Comparison of ENCODE assay signal across 10 mouse cellular contexts in the genomic region with DNA sequence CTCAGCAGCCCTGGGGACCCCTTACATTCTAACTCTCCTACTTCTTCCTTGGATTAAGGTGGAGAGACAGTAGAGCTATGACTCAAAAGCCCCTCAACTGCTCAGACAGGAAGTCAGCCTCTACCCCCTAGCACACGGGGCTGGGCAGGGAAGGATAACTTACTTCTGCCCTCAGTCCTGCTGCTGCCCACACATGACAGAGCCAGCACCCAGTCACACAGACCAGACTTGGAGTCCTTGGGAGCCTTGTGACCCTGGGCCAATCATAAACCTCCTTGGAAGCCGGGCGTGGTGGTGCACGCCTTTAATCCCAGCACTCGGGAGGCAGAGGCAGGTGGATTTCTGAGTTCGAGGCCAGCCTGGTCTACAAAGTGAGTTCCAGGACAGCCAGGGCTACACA. TPM values are rescaled to one million over a fixed set of nuclear protein-coding genes. Genes with fewer than 3 reads are reported as not detected.
DNase-seq lines count a peak whose midpoint lies in the region; ATAC-seq and TF ChIP-seq lines count a peak whose summit lies in the region.
"Not testable (repeated sequence)": the region's sequence is repeated elsewhere in the genome, so short reads cannot be mapped to it uniquely, and the experiment has no call there.
"Had no signal": no experiment of that assay in that cellular context is flagged by ENCODE, and none has a peak within 500 bp of the region (broad histone marks: within the 10 kb centered on the region; RNA-seq: fewer than 3 reads in every experiment).

No protein-coding gene starts in this region.

- peaks cover 22% of the 10 kb centered on the region for H3K27me3 ChIP-seq in forebrain, embryonic 10.5 days (ENCODE audit: poor library complexity, severe bottlenecking)
- not testable (repeated sequence) for H3K27me3 ChIP-seq in heart, embryonic 16.5 days (ENCODE audit: control insufficient read depth, insufficient read depth, low read length); lung, postnatal 0 days (replicated peaks; ENCODE audit: insufficient read depth, low read length); myocyte (ENCODE audit: control insufficient read depth, insufficient read depth, insufficient read length)
- peaks cover 17% of the 10 kb centered on the region for H3K27me3 ChIP-seq in kidney, embryonic 15.5 days

- H3K4me2 ChIP-seq in heart, embryonic 16.5 days (ENCODE audit: low read depth, low read length), result peak overlapping the region; percentile 11; the same call in 1 of the 2 replicates
- H3K4me2 ChIP-seq in kidney, embryonic 15.5 days, result peak overlapping the region; percentile 19; the same call in 1 of the 2 replicates
- H3K4me2 ChIP-seq in lung, postnatal 0 days (replicated peaks; ENCODE audit: low read depth, low read length), result peak overlapping the region; percentile 25; the same call in 1 of the 2 replicates
- H3K4me2 ChIP-seq in myocyte (ENCODE audit: low read depth), result peak overlapping the region; percentile 93

- H3K27ac ChIP-seq in forebrain, embryonic 10.5 days; kidney, embryonic 15.5 days; lung, postnatal 0 days (ENCODE audit: low read length): not testable (repeated sequence)
- H3K27ac ChIP-seq in heart, embryonic 16.5 days (ENCODE audit: low read length), result 0 out of 2 replicates have a peak overlapping the region, but pooled peaks have one; percentile 1

- not testable (repeated sequence) for H3K9me3 ChIP-seq in forebrain, embryonic 10.5 days; heart, embryonic 16.5 days (replicated peaks; ENCODE audit: control insufficient read depth, low read length); kidney, embryonic 15.5 days (replicated peaks); lung, postnatal 0 days (ENCODE audit: low read length)

- DNase-seq in adipocyte (ENCODE audit: low spot score), result peak; percentile 37
- DNase-seq in forebrain, embryonic 10.5 days (ENCODE audit: extremely low spot score, low spot score); lung, postnatal 0 days (ENCODE audit: low spot score): not testable (repeated sequence)
- peak; percentile 23 for DNase-seq in gastrocnemius, postnatal 25 days

- H3K79me2 ChIP-seq in myocyte (ENCODE audit: control insufficient read depth, insufficient read depth), result peaks cover 69% of the 10 kb centered on the region

- H3K4me3 ChIP-seq in forebrain, embryonic 10.5 days, result 0 out of 2 replicates have a peak overlapping the region, but pooled peaks have one; percentile 0
- H3K4me3 ChIP-seq in heart, embryonic 16.5 days (ENCODE audit: low read length); kidney, embryonic 15.5 days (replicated peaks); lung, postnatal 0 days (ENCODE audit: low read depth, low read length): not testable (repeated sequence)
- peak overlapping the region; percentile 99 for H3K4me3 ChIP-seq in myocyte

- 92% methylated on average over 6 of the region's 6 CpGs for WGBS in forebrain, embryonic 10.5 days
- WGBS in heart, embryonic 16.5 days, result 76% methylated on average over 6 of the region's 6 CpGs
- WGBS in kidney, embryonic 15.5 days, result 95% methylated on average over 6 of the region's 6 CpGs
- WGBS in lung, postnatal 0 days, result 82% methylated on average over 5 of the region's 6 CpGs

- TF ChIP-seq EP300 in lung, postnatal 0 days (IDR thresholded peaks at IDR 0.05), result not testable (repeated sequence)

- TF ChIP-seq POLR2A in myocyte (IDR thresholded peaks at IDR 0.05; ENCODE audit: insufficient read length, low read depth), result peak; percentile 65

- TF ChIP-seq CTCF in lung, postnatal 0 days (IDR thresholded peaks at IDR 0.05), result not testable (repeated sequence)

- peaks cover 60% of the 10 kb centered on the region for H3K4me1 ChIP-seq in forebrain, embryonic 10.5 days
- peaks cover 42% of the 10 kb centered on the region for H3K4me1 ChIP-seq in heart, embryonic 16.5 days (ENCODE audit: control insufficient read depth, insufficient read depth, low read length)
- H3K4me1 ChIP-seq in kidney, embryonic 15.5 days, result peaks cover 42% of the 10 kb centered on the region
- peaks cover 15% of the 10 kb centered on the region for H3K4me1 ChIP-seq in lung, postnatal 0 days (ENCODE audit: insufficient read depth, low read depth, low read length)

- H3K9ac ChIP-seq in heart, embryonic 16.5 days (ENCODE audit: low read length); kidney, embryonic 15.5 days; lung, postnatal 0 days (replicated peaks; ENCODE audit: low read depth): not testable (repeated sequence)

- ATAC-seq in heart, embryonic 16.5 days (replicated peaks; ENCODE audit: extremely low read depth, insufficient read depth, low FRiP score); kidney, embryonic 15.5 days (replicated peaks; ENCODE audit: low FRiP score); lung, postnatal 0 days: not testable (repeated sequence)

- H3ac ChIP-seq in myocyte (ENCODE audit: control insufficient read depth, insufficient read length), result peak overlapping the region; percentile 31

- H3K36me3 ChIP-seq in forebrain, embryonic 10.5 days (replicated peaks), result peaks cover 12% of the 10 kb centered on the region; the same call in 1 of the 2 replicates
- not testable (repeated sequence) for H3K36me3 ChIP-seq in heart, embryonic 16.5 days (ENCODE audit: control insufficient read depth, insufficient read depth); kidney, embryonic 15.5 days; lung, postnatal 0 days (ENCODE audit: insufficient read depth, low read length); myocyte (ENCODE audit: control insufficient read depth, insufficient read depth)

TF ChIP-seq in myocyte, 11 proteins besides CTCF, POLR2A, EP300 and RAD21:
- peak; percentile 75 for TF ChIP-seq POLR2AphosphoS2 (IDR thresholded peaks at IDR 0.05; ENCODE audit: insufficient read length, low read depth)

RNA-seq across cellular contexts. Expression of a gene that starts 3.0 kb away (rescaled TPM):
- 4.8 and 5.1 TPM in 2 replicates for polyA plus RNA-seq in forebrain, embryonic 10.5 days (2016; fragmentation: Nextera tagmentation; extraction: Ambion mirVana)
- 10 to 100 TPM; 13.0 to 14.2 TPM for total RNA-seq in gastrocnemius, postnatal 25 days (2021)
- polyA plus RNA-seq in heart, embryonic 16.5 days (2015; fragmentation: Nextera tagmentation; extraction: Ambion mirVana), result 4.2 and 4.3 TPM in 2 replicates
- polyA plus RNA-seq in kidney, embryonic 15.5 days (2015; fragmentation: Nextera tagmentation; extraction: Ambion mirVana), result 4.6 and 5.1 TPM in 2 replicates
- 8.6 and 10.3 TPM in 2 replicates for polyA plus RNA-seq in lung, postnatal 0 days (2015; fragmentation: Nextera tagmentation; extraction: Ambion mirVana)
- polyA plus RNA-seq in myocyte (2012; fragmentation: generic; extraction: Trizol), result 69.6 TPM

RNA-seq across cellular contexts. Expression of a gene that starts 16.4 kb away (rescaled TPM):
- polyA plus RNA-seq in forebrain, embryonic 10.5 days (2016; fragmentation: Nextera tagmentation; extraction: Ambion mirVana), result 18.6 and 19.6 TPM in 2 replicates
- total RNA-seq in gastrocnemius, postnatal 25 days (2021), result 1 to 10 TPM; 5.1 to 8.4 TPM
- polyA plus RNA-seq in heart, embryonic 16.5 days (2015; fragmentation: Nextera tagmentation; extraction: Ambion mirVana), result 13.0 and 13.1 TPM in 2 replicates
- polyA plus RNA-seq in kidney, embryonic 15.5 days (2015; fragmentation: Nextera tagmentation; extraction: Ambion mirVana), result 13.0 and 13.4 TPM in 2 replicates
- polyA plus RNA-seq in lung, postnatal 0 days (2015; fragmentation: Nextera tagmentation; extraction: Ambion mirVana), result 8.3 and 9.3 TPM in 2 replicates
- 26.5 TPM for polyA plus RNA-seq in myocyte (2012; fragmentation: generic; extraction: Trizol)

RNA-seq across cellular contexts. Expression of a gene that starts 16.5 kb away (rescaled TPM):
- 1.2 and 1.7 TPM in 2 replicates for polyA plus RNA-seq in forebrain, embryonic 10.5 days (2016; fragmentation: Nextera tagmentation; extraction: Ambion mirVana)
- under 1 TPM; 0.13 TPM for total RNA-seq in gastrocnemius, postnatal 25 days (2021)
- 0.17 and 0.22 TPM in 2 replicates for polyA plus RNA-seq in heart, embryonic 16.5 days (2015; fragmentation: Nextera tagmentation; extraction: Ambion mirVana)
- 0.49 and 0.64 TPM in 2 replicates for polyA plus RNA-seq in kidney, embryonic 15.5 days (2015; fragmentation: Nextera tagmentation; extraction: Ambion mirVana)
- polyA plus RNA-seq in lung, postnatal 0 days (2015; fragmentation: Nextera tagmentation; extraction: Ambion mirVana), result 0.23 and 0.31 TPM in 2 replicates
- polyA plus RNA-seq in myocyte (2012; fragmentation: generic; extraction: Trizol), result 1.3 TPM
- polyA plus RNA-seq: activated CD4-positive, CD25-positive, alpha-beta regulatory T cell, adult 4 months; liver, embryonic 13.5 days had no signal

RNA-seq across cellular contexts. Expression of a gene that starts 20.5 kb away (rescaled TPM):
- 19.4 and 21.1 TPM in 2 replicates for polyA plus RNA-seq in forebrain, embryonic 10.5 days (2016; fragmentation: Nextera tagmentation; extraction: Ambion mirVana)
- 10 to 100 TPM; 11.6 to 22.6 TPM for total RNA-seq in gastrocnemius, postnatal 25 days (2021)
- 70.5 and 70.6 TPM in 2 replicates for polyA plus RNA-seq in heart, embryonic 16.5 days (2015; fragmentation: Nextera tagmentation; extraction: Ambion mirVana)
- 92.9 and 102 TPM in 2 replicates for polyA plus RNA-seq in kidney, embryonic 15.5 days (2015; fragmentation: Nextera tagmentation; extraction: Ambion mirVana)
- polyA plus RNA-seq in lung, postnatal 0 days (2015; fragmentation: Nextera tagmentation; extraction: Ambion mirVana), result 152 and 170 TPM in 2 replicates
- polyA plus RNA-seq in myocyte (2012; fragmentation: generic; extraction: Trizol), result 16.4 TPM

RNA-seq across cellular contexts. Expression of a gene that starts 47.7 kb away (rescaled TPM):
- 0.48 and 0.89 TPM in 2 replicates for polyA plus RNA-seq in forebrain, embryonic 10.5 days (2016; fragmentation: Nextera tagmentation; extraction: Ambion mirVana)
- under 1 TPM; 0.46 TPM for total RNA-seq in gastrocnemius, postnatal 25 days (2021)
- polyA plus RNA-seq in heart, embryonic 16.5 days (2015; fragmentation: Nextera tagmentation; extraction: Ambion mirVana), result 1.3 and 1.6 TPM in 2 replicates
- polyA plus RNA-seq in kidney, embryonic 15.5 days (2015; fragmentation: Nextera tagmentation; extraction: Ambion mirVana), result 0.78 and 0.91 TPM in 2 replicates
- 0.11 and 0.17 TPM in 2 replicates for polyA plus RNA-seq in lung, postnatal 0 days (2015; fragmentation: Nextera tagmentation; extraction: Ambion mirVana)
- polyA plus RNA-seq in myocyte (2012; fragmentation: generic; extraction: Trizol), result 1.3 TPM
- total RNA-seq: neutrophil, adult 5-6 weeks had no signal
- polyA plus RNA-seq: activated CD4-positive, CD25-positive, alpha-beta regulatory T cell, adult 4 months had no signal

Comparison
In these comparisons a context has a peak if more than half of its experiments do, and no peak if none do; other contexts are left out.
1. H3K4me2 ChIP-seq: peak in every context shown above with its lines; median percentile 93 in myocyte; 25 in lung, postnatal 0 days; 19 in kidney, embryonic 15.5 days; 11 in heart, embryonic 16.5 days.